Mouse (Mus musculus) embryonic fibroblast, embryonic 13.5 days (primary cell): Measurements from ENCODE around the gene Arhgap10.

Source experiments
- CTCF ChIP-seq: IDR thresholded peaks from 2 replicates; pipeline ENCODE4 v1.5.1; 2011; ENCODE audit warnings: mild to moderate bottlenecking, control low read depth, low read length, moderate library complexity, borderline replicate concordance; ENCODE audit not compliant: insufficient read depth
- POLR2A ChIP-seq: IDR thresholded peaks from 2 replicates; pipeline ENCODE4 v1.6.1; 2011; ENCODE audit warnings: low read depth, mild to moderate bottlenecking, control low read depth, low read length, moderate library complexity

GRCm38 (mm10) chr8:77275571-77275970 lies 242.2 kb downstream of the Arhgap10 start:
- TF ChIP-seq CTCF: no peak
- no peak for TF ChIP-seq POLR2A
